ENCODE assay signal across 8 mouse cellular contexts in genomic region chr7:62419493-62420360, GRCm38 (mm10). TPM values are rescaled to one million over a fixed set of nuclear protein-coding genes. Genes with fewer than 3 reads are reported as not detected.
DNase-seq lines count a peak whose midpoint lies in the region; ATAC-seq and TF ChIP-seq lines count a peak whose summit lies in the region.

Gene Mkrn3 (minus strand): TSS chr7:62420139.

- no peak for TF ChIP-seq EP300 in liver, postnatal 0 days (IDR thresholded peaks at IDR 0.05; ENCODE audit: low read depth)

- TF ChIP-seq CTCF in E14TG2a.4 (conservative IDR thresholded peaks at IDR 0.05; ENCODE audit: low read length), result no peak
- no peak for TF ChIP-seq CTCF in brain, embryonic 14.5 days (IDR thresholded peaks at IDR 0.05; ENCODE audit: borderline replicate concordance, extremely low read depth, insufficient read depth, insufficient read length)
- TF ChIP-seq CTCF in liver, postnatal 0 days (IDR thresholded peaks at IDR 0.05; ENCODE audit: low read depth), result no peak

- ATAC-seq in forebrain, embryonic 12.5 days (ENCODE audit: low FRiP score), result peak; percentile 90
- ATAC-seq in liver, postnatal 0 days, result peak; percentile 64
- peak; percentile 95 for ATAC-seq in neural tube, embryonic 14.5 days (ENCODE audit: low read depth)

- DNase-seq in brain, embryonic 14.5 days (ENCODE audit: low read depth), result peak; percentile 98
- peak; percentile 79 to 86 for DNase-seq in heart, postnatal 10 days
- DNase-seq in kidney, postnatal 4 days, result peak; percentile 86 to 90
- DNase-seq in liver, postnatal 0 days, result peak; percentile 73
- DNase-seq in thymus, postnatal 14 days, result peak; percentile 38

- intact Hi-C loops in heart, postnatal 10 days (cut with DNase I), result no loop called here

- 23% methylated on average over 48 of the region's 49 CpGs for WGBS in forebrain, embryonic 12.5 days
- 25% methylated on average over 47 of the region's 49 CpGs for WGBS in liver, postnatal 0 days (ENCODE audit: insufficient replicate concordance)
- WGBS in neural tube, embryonic 14.5 days, result 27% methylated on average over 48 of the region's 49 CpGs

- H3K9ac ChIP-seq in forebrain, embryonic 12.5 days, result peak within 1 kb of the TSS; percentile 83
- peak within 1 kb of the TSS; percentile 66 for H3K9ac ChIP-seq in liver, postnatal 0 days (replicated peaks)
- H3K9ac ChIP-seq in neural tube, embryonic 14.5 days (replicated peaks; ENCODE audit: low read depth, low read length), result peak within 1 kb of the TSS; percentile 78

- peaks cover 5% of the 10 kb centered on the region; the same call in 1 of the 2 replicates for H3K9me3 ChIP-seq in E14TG2a.4 (ENCODE audit: low read length)
- peaks cover 15% of the 10 kb centered on the region for H3K9me3 ChIP-seq in forebrain, embryonic 12.5 days
- peaks cover 4% of the 10 kb centered on the region; the same call in 1 of the 2 replicates for H3K9me3 ChIP-seq in liver, postnatal 0 days (ENCODE audit: low read length)
- H3K9me3 ChIP-seq in neural tube, embryonic 14.5 days (ENCODE audit: control insufficient read depth, low read length), result no peaks in the 10 kb centered on the region; the same call in 1 of the 2 replicates

- no peaks in the 10 kb centered on the region for H3K36me3 ChIP-seq in E14TG2a.4 (ENCODE audit: insufficient read depth, low read length)
- H3K36me3 ChIP-seq in forebrain, embryonic 12.5 days (replicated peaks), result no peaks in the 10 kb centered on the region
- no peaks in the 10 kb centered on the region for H3K36me3 ChIP-seq in liver, postnatal 0 days (replicated peaks; ENCODE audit: insufficient read depth, low read length)
- H3K36me3 ChIP-seq in neural tube, embryonic 14.5 days (ENCODE audit: control insufficient read depth, insufficient read depth, low read length), result no peaks in the 10 kb centered on the region

- peak within 1 kb of the TSS; percentile 100 for H3K4me3 ChIP-seq in E14TG2a.4 (replicated peaks; ENCODE audit: low read length)
- peak within 1 kb of the TSS; percentile 68 for H3K4me3 ChIP-seq in forebrain, embryonic 12.5 days (replicated peaks)
- peak within 1 kb of the TSS; percentile 62 for H3K4me3 ChIP-seq in liver, postnatal 0 days (ENCODE audit: low read depth, low read length)
- H3K4me3 ChIP-seq in neural tube, embryonic 14.5 days (ENCODE audit: low read depth, low read length), result peak within 1 kb of the TSS; percentile 70

- peaks cover 29% of the 10 kb centered on the region for H3K4me1 ChIP-seq in E14TG2a.4 (replicated peaks; ENCODE audit: low read depth, low read length)
- H3K4me1 ChIP-seq in forebrain, embryonic 12.5 days, result peaks cover 6% of the 10 kb centered on the region; the same call in 1 of the 2 replicates
- H3K4me1 ChIP-seq in liver, postnatal 0 days (ENCODE audit: insufficient read depth), result peaks cover 6% of the 10 kb centered on the region; the same call in 1 of the 2 replicates
- H3K4me1 ChIP-seq in neural tube, embryonic 14.5 days (ENCODE audit: control insufficient read depth, insufficient read depth, low read length), result no peaks in the 10 kb centered on the region

- H3K4me2 ChIP-seq in forebrain, embryonic 12.5 days, result peak within 1 kb of the TSS; percentile 66
- H3K4me2 ChIP-seq in liver, postnatal 0 days (ENCODE audit: low read depth, low read length), result peak within 1 kb of the TSS; percentile 78
- H3K4me2 ChIP-seq in neural tube, embryonic 14.5 days (ENCODE audit: low read depth, low read length), result peak within 1 kb of the TSS; percentile 62

- H3K27me3 ChIP-seq in E14TG2a.4 (ENCODE audit: insufficient read depth, low read length), result peaks cover 5% of the 10 kb centered on the region; the same call in 1 of the 2 replicates
- no peaks in the 10 kb centered on the region for H3K27me3 ChIP-seq in forebrain, embryonic 12.5 days
- no peaks in the 10 kb centered on the region for H3K27me3 ChIP-seq in liver, postnatal 0 days (ENCODE audit: insufficient read depth, low read length)
- H3K27me3 ChIP-seq in neural tube, embryonic 14.5 days (ENCODE audit: control insufficient read depth, insufficient read depth, low read length), result no peaks in the 10 kb centered on the region

- TF ChIP-seq POLR2A in brain, embryonic 14.5 days (IDR thresholded peaks at IDR 0.05; ENCODE audit: borderline replicate concordance, extremely low read depth, insufficient read depth, insufficient read length, poor library complexity, severe bottlenecking), result no peak; the same call in 1 of the 2 replicates

- peak within 1 kb of the TSS; percentile 97 for H3K27ac ChIP-seq in forebrain, embryonic 12.5 days
- H3K27ac ChIP-seq in liver, postnatal 0 days (ENCODE audit: low read depth), result no peak within 1 kb of the TSS
- peak within 1 kb of the TSS; percentile 84 for H3K27ac ChIP-seq in neural tube, embryonic 14.5 days (ENCODE audit: low read depth, low read length)

RNA-seq across cellular contexts. Expression of gene Mkrn3, which starts in this region (rescaled TPM):
- 17.2 and 23.3 TPM in 2 replicates for polyA plus RNA-seq in brain, embryonic 14.5 days (2012; rRNA removed)
- 25.1 and 25.5 TPM in 2 replicates for polyA plus RNA-seq in forebrain, embryonic 12.5 days (2016; fragmentation: Nextera tagmentation; extraction: Ambion mirVana)
- total RNA-seq in heart, postnatal 10 days (2021), result 1 to 10 TPM in 1 of 2 experiments, under 1 TPM in 1; 0.92 to 1.0 TPM
- polyA plus RNA-seq in liver, postnatal 0 days (2015; fragmentation: Nextera tagmentation; extraction: Ambion mirVana), result 0.25 and 0.36 TPM in 2 replicates
- polyA plus RNA-seq in neural tube, embryonic 14.5 days (2014; fragmentation: Nextera tagmentation; extraction: Ambion mirVana), result 17.5 and 19.0 TPM in 2 replicates

Comparison
In these comparisons a context has a peak if more than half of its experiments do, and no peak if none do; other contexts are left out.
1. RNA of gene Mkrn3 (polyA plus RNA-seq): 25.1 to 25.5 TPM in forebrain, embryonic 12.5 days, 17.5 to 19.0 TPM in neural tube, embryonic 14.5 days and 17.2 to 23.3 TPM in brain, embryonic 14.5 days; 0.25 to 0.36 TPM in liver, postnatal 0 days; every median in the first group is over 10 times any median in the second.
2. Peak in DNase-seq, ATAC-seq, H3K4me3 ChIP-seq, H3K9ac ChIP-seq and H3K4me2 ChIP-seq in liver, postnatal 0 days; RNA of the gene not detected or under 1 TPM.
3. DNase-seq: peak in every context shown above with its lines; median percentile 98 in brain, embryonic 14.5 days; 88 in kidney, postnatal 4 days; 82 in heart, postnatal 10 days; 73 in liver, postnatal 0 days; 38 in thymus, postnatal 14 days.
4. Peak in every context shown above with its lines, with median percentiles within 50 percentile points of each other: H3K4me3 ChIP-seq, ATAC-seq, H3K4me2 ChIP-seq and H3K9ac ChIP-seq.